21 mouse cellular contexts compared by ENCODE assay signal in genomic region chr15:20872518-20872917, GRCm38 (mm10).
DNase-seq lines count a peak whose midpoint lies in the region; ATAC-seq lines count a peak whose summit lies in the region.
"Had no signal": no experiment of that assay in that cellular context is flagged by ENCODE, and none has a peak within 500 bp of the region (broad histone marks: within the 10 kb centered on the region; RNA-seq: fewer than 3 reads in every experiment).

No protein-coding gene starts in this region.

- no peak overlapping the region for H3K4me2 ChIP-seq in heart, embryonic 11.5 days
- H3K4me2 ChIP-seq: embryonic facial prominence, embryonic 12.5 days; forebrain, embryonic 13.5 days; forebrain, embryonic 15.5 days had no signal

- H3K27ac ChIP-seq in heart, embryonic 11.5 days (ENCODE audit: low read depth, low read length), result no peak overlapping the region
- H3K27ac ChIP-seq: embryonic facial prominence, embryonic 10.5 days; embryonic facial prominence, embryonic 12.5 days; forebrain, embryonic 13.5 days; forebrain, embryonic 15.5 days had no signal

- DNase-seq in ES-CJ7 (ENCODE audit: low read depth, low spot score) (peak; percentile 4), R1 (ENCODE audit: low read depth, low spot score) (peak; percentile 13)
- peak; percentile 63 for DNase-seq in brain, adult 2 months (ENCODE audit: low read depth, low spot score)
- DNase-seq in lung, postnatal 10 days, result no peak
- DNase-seq in retina, postnatal 1 day, result no peak
- DNase-seq: adrenal gland, adult 8-10 months; adrenal gland, postnatal 14 days; cerebellum, adult 11-12 months; cerebellum, adult 2 months; cerebellum, adult 9-10 months; cerebellum, postnatal 10 days; cerebellum, postnatal 25 days; forebrain, postnatal 0 days had no signal

- 76% methylated on average over 1 of the region's 1 CpGs for WGBS in heart, embryonic 11.5 days (ENCODE audit: insufficient replicate concordance)

- no peak overlapping the region for H3K9ac ChIP-seq in heart, embryonic 11.5 days (ENCODE audit: low read depth, low read length)
- H3K9ac ChIP-seq: embryonic facial prominence, embryonic 12.5 days; forebrain, embryonic 13.5 days; forebrain, embryonic 15.5 days; forebrain, postnatal 0 days had no signal

- H3K4me3 ChIP-seq in heart, embryonic 11.5 days (ENCODE audit: low read depth, low read length), result no peak overlapping the region
- H3K4me3 ChIP-seq: embryonic facial prominence, embryonic 10.5 days; embryonic facial prominence, embryonic 12.5 days; forebrain, embryonic 13.5 days; forebrain, embryonic 15.5 days had no signal

- no peaks in the 10 kb centered on the region for H3K27me3 ChIP-seq in heart, embryonic 11.5 days (ENCODE audit: control insufficient read depth, insufficient read depth, low read length)
- H3K27me3 ChIP-seq: embryonic facial prominence, embryonic 12.5 days; forebrain, embryonic 13.5 days; forebrain, embryonic 15.5 days had no signal

- H3K36me3 ChIP-seq in heart, embryonic 11.5 days (ENCODE audit: control insufficient read depth, insufficient read depth, low read length), result no peaks in the 10 kb centered on the region
- H3K36me3 ChIP-seq: embryonic facial prominence, embryonic 10.5 days; embryonic facial prominence, embryonic 12.5 days; forebrain, embryonic 15.5 days; G1E had no signal

- no peak for ATAC-seq in heart, embryonic 11.5 days (replicated peaks; ENCODE audit: insufficient number of reproducible peaks, low FRiP score, low TSS enrichment)
- ATAC-seq: activated CD4-positive, CD25-positive, alpha-beta regulatory T cell, adult 4 months; forebrain, embryonic 13.5 days; forebrain, embryonic 15.5 days; forebrain, postnatal 0 days; Patski had no signal

- H3K4me1 ChIP-seq in heart, embryonic 11.5 days (ENCODE audit: control insufficient read depth, insufficient read depth, low read length), result no peaks in the 10 kb centered on the region
- H3K4me1 ChIP-seq: embryonic facial prominence, embryonic 10.5 days; embryonic facial prominence, embryonic 12.5 days; forebrain, embryonic 13.5 days; forebrain, embryonic 15.5 days had no signal

- no peaks in the 10 kb centered on the region for H3K9me3 ChIP-seq in heart, embryonic 11.5 days (replicated peaks; ENCODE audit: control insufficient read depth, low read length)
- H3K9me3 ChIP-seq: embryonic facial prominence, embryonic 10.5 days; embryonic facial prominence, embryonic 12.5 days; forebrain, embryonic 13.5 days; forebrain, embryonic 15.5 days; G1E had no signal

Comparison
In these comparisons a context has a peak if more than half of its experiments do, and no peak if none do; other contexts are left out.
1. DNase-seq: peak in ES-CJ7 (single experiment), R1 (single experiment) and brain, adult 2 months (single experiment); none in lung, postnatal 10 days (single experiment) and retina, postnatal 1 day (single experiment).